8 mouse cellular contexts compared by ENCODE assay signal in the genomic region with DNA sequence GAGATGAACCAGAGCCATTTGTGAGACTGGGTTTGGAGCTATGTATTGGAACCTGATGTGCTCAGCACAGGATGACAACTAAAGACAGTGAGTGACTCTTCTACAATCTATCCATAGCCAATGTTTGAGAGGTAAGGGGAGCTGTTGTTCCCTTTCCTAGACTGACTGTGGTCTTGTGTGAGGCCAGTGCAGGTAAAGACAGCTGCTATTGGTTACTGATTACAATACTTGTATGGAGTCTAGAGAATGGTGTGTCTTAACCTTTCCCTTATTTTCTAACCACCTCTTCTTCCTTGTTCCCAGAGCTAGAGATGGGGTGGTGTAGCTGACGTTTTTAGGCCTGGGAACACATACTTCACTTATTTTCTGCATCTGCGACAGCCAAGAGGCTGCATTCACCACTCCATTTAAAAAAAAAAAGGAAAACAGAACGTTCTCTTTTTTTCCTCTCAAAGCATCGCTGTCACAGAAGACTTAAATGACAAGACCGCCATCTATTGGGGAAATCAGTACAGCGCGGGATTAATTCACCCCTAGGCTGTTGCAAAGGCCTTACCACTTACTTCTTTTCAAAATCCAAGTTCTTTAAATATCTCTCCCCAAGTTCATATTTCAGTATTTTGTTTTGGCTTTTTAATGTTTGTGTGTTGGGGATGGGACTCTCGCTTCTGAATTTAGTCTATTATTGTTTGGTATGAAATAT. TPM values are rescaled to one million over a fixed set of nuclear protein-coding genes. Genes with fewer than 3 reads are reported as not detected.
DNase-seq lines count a peak whose midpoint lies in the region; ATAC-seq and TF ChIP-seq lines count a peak whose summit lies in the region.

No protein-coding gene starts in this region.

- WGBS in forebrain, embryonic 12.5 days: 1% methylated on average over 8 of the region's 8 CpGs
- 0% methylated on average over 8 of the region's 8 CpGs for WGBS in lung, adult 2 months
- under 1% methylated on average over 8 of the region's 8 CpGs for WGBS in neural tube, embryonic 14.5 days

- TF ChIP-seq CTCF in lung, adult 2 months (IDR thresholded peaks at IDR 0.05; ENCODE audit: insufficient read depth, low read length): peak; percentile 28; the same call in 1 of the 2 replicates

- intact Hi-C loops in heart, postnatal 36 days (cut with DNase I): loop anchor here (2.0 to 5.0 kb wide), 4 partner anchors 19 to 283 kb away; a partner anchor contains a TSS

- in situ Hi-C loops in ES-E14 (cut with MboI; ENCODE audit: low sequenced_read_pairs in 2 of 2, unreplicated experiment in 2 of 2): no loop called here

- peak overlapping the region; percentile 71 for H3K4me2 ChIP-seq in forebrain, embryonic 12.5 days
- peak overlapping the region; percentile 89 for H3K4me2 ChIP-seq in neural tube, embryonic 14.5 days (ENCODE audit: low read depth, low read length)

- no peaks in the 10 kb centered on the region for H3K27me3 ChIP-seq in forebrain, embryonic 12.5 days
- H3K27me3 ChIP-seq in neural tube, embryonic 14.5 days (ENCODE audit: control insufficient read depth, insufficient read depth, low read length): no peaks in the 10 kb centered on the region

- H3K36me3 ChIP-seq in ES-E14 (ENCODE audit: control insufficient read depth, insufficient read depth, low read length, poor library complexity, severe bottlenecking): no peaks in the 10 kb centered on the region; the same call in 1 of the 2 replicates
- 0 out of 2 replicates have a peak, but pooled peaks cover 7% of the 10 kb centered on the region for H3K36me3 ChIP-seq in forebrain, embryonic 12.5 days (replicated peaks)
- H3K36me3 ChIP-seq in neural tube, embryonic 14.5 days (ENCODE audit: control insufficient read depth, insufficient read depth, low read length): 0 out of 2 replicates have a peak, but pooled peaks cover 1% of the 10 kb centered on the region

- DNase-seq in ES-E14 (ENCODE audit: low read depth, low spot score): peak; percentile 52
- peak; percentile 79 for DNase-seq in c-Kit-positive CD71-negative TER-119-negative erythroid progenitor cells, embryonic 14.5 days (ENCODE audit: low read depth)
- DNase-seq in heart, postnatal 36 days: peak; percentile 61 to 65
- peak; percentile 41 to 87 for DNase-seq in layer of hippocampus, adult 18-20 months (ENCODE audit: low spot score in 2 of 2)
- DNase-seq in lung, adult 2 months: peak; percentile 30
- peak; percentile 70 for DNase-seq in thymus, postnatal 14 days

- H3K9me3 ChIP-seq in ES-E14 (ENCODE audit: control insufficient read depth, insufficient read depth, low read depth, low read length): peaks cover 3% of the 10 kb centered on the region; the same call in 1 of the 2 replicates
- no peaks in the 10 kb centered on the region for H3K9me3 ChIP-seq in forebrain, embryonic 12.5 days
- no peaks in the 10 kb centered on the region for H3K9me3 ChIP-seq in neural tube, embryonic 14.5 days (ENCODE audit: control insufficient read depth, low read length)

- H3K9ac ChIP-seq in ES-E14 (ENCODE audit: insufficient read depth, low read depth, low read length, poor library complexity, severe bottlenecking): no peak overlapping the region
- H3K9ac ChIP-seq in forebrain, embryonic 12.5 days: no peak overlapping the region
- H3K9ac ChIP-seq in neural tube, embryonic 14.5 days (replicated peaks; ENCODE audit: low read depth, low read length): peak overlapping the region; percentile 60; the same call in 1 of the 2 replicates

- H3K4me1 ChIP-seq in ES-E14 (ENCODE audit: control insufficient read depth in 2 of 2, insufficient read depth in 2 of 2, low read length in 2 of 2, poor library complexity in 1 of 2): peaks cover 0 to 3% of the 10 kb centered on the region in 2 experiments; a peak in 1 of 4 replicates
- H3K4me1 ChIP-seq in forebrain, embryonic 12.5 days: peaks cover 6% of the 10 kb centered on the region
- peaks cover 4% of the 10 kb centered on the region; the same call in 1 of the 2 replicates for H3K4me1 ChIP-seq in lung, adult 2 months (ENCODE audit: control insufficient read depth, insufficient read depth, low read length)
- H3K4me1 ChIP-seq in neural tube, embryonic 14.5 days (ENCODE audit: control insufficient read depth, insufficient read depth, low read length): 0 out of 2 replicates have a peak, but pooled peaks cover 3% of the 10 kb centered on the region

- H3K27ac ChIP-seq in ES-E14 (ENCODE audit: insufficient read depth, low read depth, low read length, poor library complexity, severe bottlenecking): no peak overlapping the region
- H3K27ac ChIP-seq in forebrain, embryonic 12.5 days: no peak overlapping the region
- no peak overlapping the region for H3K27ac ChIP-seq in neural tube, embryonic 14.5 days (ENCODE audit: low read depth, low read length)

- H3K4me3 ChIP-seq in ES-E14 (ENCODE audit: insufficient read depth in 1 of 2, low read depth in 1 of 2, low read length in 2 of 2, poor library complexity in 1 of 2, severe bottlenecking in 1 of 2): peak overlapping the region in 1 of 2 experiments; percentile 72; a peak in 2 of 4 replicates
- H3K4me3 ChIP-seq in forebrain, embryonic 12.5 days (replicated peaks): peak overlapping the region; percentile 53; the same call in 1 of the 2 replicates
- no peak overlapping the region for H3K4me3 ChIP-seq in lung, adult 2 months (replicated peaks; ENCODE audit: extremely low read depth, low read depth, low read length)
- peak overlapping the region; percentile 49; the same call in 1 of the 2 replicates for H3K4me3 ChIP-seq in neural tube, embryonic 14.5 days (ENCODE audit: low read depth, low read length)

- ATAC-seq in forebrain, embryonic 12.5 days (ENCODE audit: low FRiP score): peak; percentile 73
- ATAC-seq in neural tube, embryonic 14.5 days (ENCODE audit: low read depth): peak; percentile 67; the same call in 1 of the 2 replicates

- no peak for TF ChIP-seq POLR2A in lung, adult 2 months (IDR thresholded peaks at IDR 0.05; ENCODE audit: borderline replicate concordance, extremely low read depth, low read depth, low read length)

TF ChIP-seq in ES-E14, 5 proteins besides CTCF, POLR2A, EP300 and RAD21:
- TF ChIP-seq MAFK (IDR thresholded peaks at IDR 0.05; ENCODE audit: insufficient read depth, low read depth, low read length) (no peak), CHD2 (IDR thresholded peaks at IDR 0.05; ENCODE audit: low read depth, low read length) (no peak), ZNF384 (IDR thresholded peaks at IDR 0.05; ENCODE audit: low read depth, low read length) (peak; percentile 87), HCFC1 (IDR thresholded peaks at IDR 0.05; ENCODE audit: borderline replicate concordance, insufficient read depth, low read length) (no peak), ZC3H11A (IDR thresholded peaks at IDR 0.05; ENCODE audit: borderline replicate concordance, low read depth, low read length) (peak; percentile 53; the same call in 1 of the 2 replicates)

RNA-seq across cellular contexts. Expression of a gene that starts 19.8 kb away (rescaled TPM):
- 3.4 and 3.7 TPM in 2 replicates for total RNA-seq in ES-E14 (2012; rRNA removed)
- 1.7 and 1.9 TPM in 2 replicates for polyA plus RNA-seq in forebrain, embryonic 12.5 days (2016; fragmentation: Nextera tagmentation; extraction: Ambion mirVana)
- 1 to 10 TPM; 5.4 to 6.4 TPM for total RNA-seq in heart, postnatal 36 days (2021)
- 1 to 10 TPM; 8.0 TPM for total RNA-seq in layer of hippocampus, adult 18-20 months (2021)
- 0.34 and 0.73 TPM in 2 replicates for polyA plus RNA-seq in lung, adult 2 months (2012; rRNA removed)
- 1.5 and 2.3 TPM in 2 replicates for polyA plus RNA-seq in neural tube, embryonic 14.5 days (2014; fragmentation: Nextera tagmentation; extraction: Ambion mirVana)

RNA-seq across cellular contexts. Expression of a gene that starts 26.8 kb away (rescaled TPM):
- total RNA-seq in ES-E14 (2012; rRNA removed): 5.0 and 5.9 TPM in 2 replicates
- polyA plus RNA-seq in forebrain, embryonic 12.5 days (2016; fragmentation: Nextera tagmentation; extraction: Ambion mirVana): 8.6 and 9.2 TPM in 2 replicates
- 1 to 10 TPM; 1.7 to 2.6 TPM for total RNA-seq in heart, postnatal 36 days (2021)
- total RNA-seq in layer of hippocampus, adult 18-20 months (2021): 1 to 10 TPM; 4.6 to 4.8 TPM
- 1.5 and 1.8 TPM in 2 replicates for polyA plus RNA-seq in lung, adult 2 months (2012; rRNA removed)
- 9.6 and 10.4 TPM in 2 replicates for polyA plus RNA-seq in neural tube, embryonic 14.5 days (2014; fragmentation: Nextera tagmentation; extraction: Ambion mirVana)

RNA-seq across cellular contexts. Expression of a gene that starts 51.3 kb away (rescaled TPM):
- total RNA-seq in ES-E14 (2012; rRNA removed): 8.2 and 8.9 TPM in 2 replicates
- 15.0 and 16.2 TPM in 2 replicates for polyA plus RNA-seq in forebrain, embryonic 12.5 days (2016; fragmentation: Nextera tagmentation; extraction: Ambion mirVana)
- 1 to 10 TPM; 3.1 to 3.8 TPM for total RNA-seq in heart, postnatal 36 days (2021)
- 10 to 100 TPM; 11.4 to 13.1 TPM for total RNA-seq in layer of hippocampus, adult 18-20 months (2021)
- polyA plus RNA-seq in lung, adult 2 months (2012; rRNA removed): 1.3 and 1.9 TPM in 2 replicates
- 23.7 and 27.1 TPM in 2 replicates for polyA plus RNA-seq in neural tube, embryonic 14.5 days (2014; fragmentation: Nextera tagmentation; extraction: Ambion mirVana)
